Mouse (Mus musculus) neural tube, embryonic 15.5 days (tissue): ENCODE results near the gene Tmem104. TPM values are rescaled to one million over a fixed set of nuclear protein-coding genes. Genes with fewer than 3 reads are reported as not detected.
A peak's percentile ranks its signal among the peaks of the same experiment; 100 is the strongest.

Source experiments
- ATAC-seq: fragments of 200-750 bp; cut with Nextera tagmentation; 2 replicates; pipeline ENCODE4 v1.8.0; 2017; ENCODE audit warnings: mild to moderate bottlenecking, moderate TSS enrichment, moderate library complexity; ENCODE audit not compliant: low FRiP score
- H3K27ac ChIP-seq: fragments of 300-500 bp; sonication (generic); replicated peaks from 2 replicates; pipeline ENCODE4 v1.5.1; 2015; ENCODE audit warnings: mild to moderate bottlenecking, inconsistent platforms
- H3K27me3 ChIP-seq: fragments of 300-500 bp; sonication (generic); replicated peaks from 2 replicates; pipeline ENCODE4 v1.6.1; 2015; ENCODE audit warnings: inconsistent platforms
- H3K36me3 ChIP-seq: fragments of 300-500 bp; sonication (generic); 2 replicates; pipeline ENCODE4 v1.6.1; 2015; ENCODE audit warnings: inconsistent platforms
- H3K4me1 ChIP-seq: fragments of 300-500 bp; sonication (generic); 2 replicates; pipeline ENCODE4 v1.6.1; 2015; ENCODE audit warnings: inconsistent platforms
- H3K4me2 ChIP-seq: fragments of 300-500 bp; sonication (generic); 2 replicates; pipeline ENCODE4 v1.6.1; 2015; ENCODE audit warnings: inconsistent platforms, mild to moderate bottlenecking, moderate library complexity
- H3K4me3 ChIP-seq: fragments of 300-500 bp; sonication (generic); replicated peaks from 2 replicates; pipeline ENCODE4 v1.5.1; 2015; ENCODE audit warnings: mild to moderate bottlenecking, inconsistent platforms
- H3K9ac ChIP-seq: fragments of 300-500 bp; sonication (generic); replicated peaks from 2 replicates; pipeline ENCODE4 v1.6.1; 2015; ENCODE audit warnings: mild to moderate bottlenecking, inconsistent platforms
- H3K9me3 ChIP-seq: fragments of 300-500 bp; sonication (generic); replicated peaks from 2 replicates; pipeline ENCODE4 v1.6.1; 2016; ENCODE audit warnings: inconsistent platforms
- WGBS: fragments of 180-500 bp; shearing (Covaris S2); methylation state at CpG from one replicate; pipeline ENCODE4 v1.1.7; 2015; ENCODE audit warnings: mixed read lengths; 5-methylcytosine and 5-hydroxymethylcytosine counted together
- polyA plus RNA-seq: library from polyadenylated mRNA; unstranded; fragments of >200 nt; fragmentation: Nextera tagmentation; extraction: Ambion mirVana; gene quantifications from 2 replicates; pipeline ENCODE4 v1.2.1, GENCODE M21; 2015

The Tmem104 gene
- polyA plus RNA-seq, 1 experiment from 2014 or later, result 11.7 TPM

- ATAC-seq, result no peak
- H3K36me3 ChIP-seq, result 0 out of 2 replicates have a peak, but pooled peaks cover 3% of the 10 kb centered on the region
These were observed 2.3 kb upstream of the Tmem104 start for GRCm38 (mm10) chr11:115184973-115185372.

GRCm38 (mm10) chr11:115187693-115188092 is 406 bp downstream of the Tmem104 start, which contains the start of gene Nat9:
TSS of gene Nat9 (minus strand) at chr11:115187859.
- H3K4me2 ChIP-seq, result peak within 1 kb of the TSS; percentile 92
- H3K27ac ChIP-seq, result peak within 1 kb of the TSS; percentile 83
- peak within 1 kb of the TSS; percentile 78 for H3K9ac ChIP-seq
- peak within 1 kb of the TSS; percentile 71 for H3K4me3 ChIP-seq
- peaks cover 27% of the 10 kb centered on the region for H3K4me1 ChIP-seq
- WGBS, result 6% methylated on average over 12 of the region's 12 CpGs
- H3K27me3 ChIP-seq, result no peaks in the 10 kb centered on the region
- ATAC-seq, result peak; percentile 40
- no peaks in the 10 kb centered on the region for H3K9me3 ChIP-seq
- peaks cover 9% of the 10 kb centered on the region for H3K36me3 ChIP-seq

More at GRCm38 (mm10) chr11:115184973-115185372, 2.3 kb upstream of the Tmem104 start:
- Histone ChIP-seq H3K4me2 (no peak overlapping the region), H3K9me3 (no peaks in the 10 kb centered on the region), H3K27me3 (no peaks in the 10 kb centered on the region), H3K27ac (no peak overlapping the region), H3K9ac (no peak overlapping the region), H3K4me1 (peaks cover 23% of the 10 kb centered on the region), H3K4me3 (no peak overlapping the region)
- WGBS, result 40% methylated on average over 4 of the region's 4 CpGs

- H3K27me3 ChIP-seq, result no peaks in the 10 kb centered on the region
- no peaks in the 10 kb centered on the region for H3K9me3 ChIP-seq
- no peak for ATAC-seq
- WGBS, result 90% methylated on average over 13 of the region's 13 CpGs
- no peak overlapping the region for H3K4me3 ChIP-seq
- H3K9ac ChIP-seq, result no peak overlapping the region
- H3K27ac ChIP-seq, result no peak overlapping the region
- peaks cover 27% of the 10 kb centered on the region for H3K4me1 ChIP-seq
- H3K36me3 ChIP-seq, result peaks cover 9% of the 10 kb centered on the region
- H3K4me2 ChIP-seq, result peak overlapping the region; percentile 92
These were observed 1.4 kb downstream of the Tmem104 start for GRCm38 (mm10) chr11:115188539-115189231.

- Histone ChIP-seq H3K9me3 (no peaks in the 10 kb centered on the region), H3K27me3 (no peaks in the 10 kb centered on the region), H3K27ac (no peak overlapping the region), H3K4me2 (no peak overlapping the region), H3K4me1 (peaks cover 27% of the 10 kb centered on the region), H3K36me3 (peaks cover 9% of the 10 kb centered on the region), H3K4me3 (no peak overlapping the region), H3K9ac (no peak overlapping the region)
- no peak for ATAC-seq
- 87% methylated on average over 6 of the region's 6 CpGs for WGBS
These were observed 2.0 kb downstream of the Tmem104 start for GRCm38 (mm10) chr11:115189304-115189703.

- ATAC-seq, result no peak
- H3K4me3 ChIP-seq, result no peak overlapping the region
These were observed 4.9 kb downstream of the Tmem104 start for GRCm38 (mm10) chr11:115192180-115192579.

GRCm38 (mm10) chr11:115194693-115195092 is 7.4 kb downstream of the Tmem104 start:
- no peaks in the 10 kb centered on the region for H3K27me3 ChIP-seq
- H3K36me3 ChIP-seq, result peaks cover 19% of the 10 kb centered on the region
- H3K4me1 ChIP-seq, result 0 out of 2 replicates have a peak, but pooled peaks cover 3% of the 10 kb centered on the region
- ATAC-seq, result no peak
- no peak overlapping the region for H3K4me3 ChIP-seq
- H3K4me2 ChIP-seq, result no peak overlapping the region
- H3K9ac ChIP-seq, result no peak overlapping the region
- WGBS, result 91% methylated on average over 6 of the region's 6 CpGs
- H3K27ac ChIP-seq, result no peak overlapping the region
- H3K9me3 ChIP-seq, result no peaks in the 10 kb centered on the region

More at GRCm38 (mm10) chr11:115192180-115192579, 4.9 kb downstream of the Tmem104 start:
- Histone ChIP-seq H3K9me3 (no peaks in the 10 kb centered on the region), H3K9ac (no peak overlapping the region), H3K27ac (no peak overlapping the region), H3K36me3 (peaks cover 10% of the 10 kb centered on the region), H3K4me2 (no peak overlapping the region), H3K4me1 (peaks cover 16% of the 10 kb centered on the region), H3K27me3 (no peaks in the 10 kb centered on the region)
- WGBS, result 71% methylated on average over 9 of the region's 9 CpGs

GRCm38 (mm10) chr11:115195933-115196332 is 8.6 kb downstream of the Tmem104 start:
- Histone ChIP-seq H3K4me3 (no peak overlapping the region), H3K27ac (no peak overlapping the region), H3K9ac (no peak overlapping the region), H3K27me3 (no peaks in the 10 kb centered on the region), H3K4me1 (0 out of 2 replicates have a peak, but pooled peaks cover 3% of the 10 kb centered on the region), H3K9me3 (no peaks in the 10 kb centered on the region), H3K36me3 (peaks cover 21% of the 10 kb centered on the region), H3K4me2 (no peak overlapping the region)
- 84% methylated on average over 5 of the region's 5 CpGs for whole genome bisulfite sequencing
- no peak for ATAC-seq

- ATAC-seq, result no peak
- no peak overlapping the region for H3K4me2 ChIP-seq
These were observed 10.3 kb downstream of the Tmem104 start for GRCm38 (mm10) chr11:115197558-115197957.

GRCm38 (mm10) chr11:115198932-115199384 is 11.7 kb downstream of the Tmem104 start:
- H3K36me3 ChIP-seq, result peaks cover 31% of the 10 kb centered on the region
- H3K27ac ChIP-seq, result no peak overlapping the region
- no peak overlapping the region for H3K4me3 ChIP-seq
- no peak overlapping the region for H3K9ac ChIP-seq
- H3K4me1 ChIP-seq, result 0 out of 2 replicates have a peak, but pooled peaks cover 3% of the 10 kb centered on the region
- WGBS, result 34% methylated on average over 12 of the region's 12 CpGs
- no peaks in the 10 kb centered on the region for H3K9me3 ChIP-seq
- H3K27me3 ChIP-seq, result 0 out of 2 replicates have a peak, but pooled peaks cover 5% of the 10 kb centered on the region
- no peak for ATAC-seq
- no peak overlapping the region for H3K4me2 ChIP-seq

More at GRCm38 (mm10) chr11:115197558-115197957, 10.3 kb downstream of the Tmem104 start:
- Histone ChIP-seq H3K27me3 (no peaks in the 10 kb centered on the region), H3K4me1 (0 out of 2 replicates have a peak, but pooled peaks cover 2% of the 10 kb centered on the region), H3K27ac (no peak overlapping the region), H3K36me3 (peaks cover 23% of the 10 kb centered on the region), H3K9ac (no peak overlapping the region), H3K9me3 (no peaks in the 10 kb centered on the region), H3K4me3 (no peak overlapping the region)
- 87% methylated on average over 8 of the region's 8 CpGs for WGBS

- H3K27ac ChIP-seq, result no peak overlapping the region
- H3K4me3 ChIP-seq, result no peak overlapping the region
- ATAC-seq, result no peak
- H3K27me3 ChIP-seq, result 0 out of 2 replicates have a peak, but pooled peaks cover 10% of the 10 kb centered on the region
- no peak overlapping the region for H3K4me2 ChIP-seq
- no peak overlapping the region for H3K9ac ChIP-seq
- H3K4me1 ChIP-seq, result 0 out of 2 replicates have a peak, but pooled peaks cover 3% of the 10 kb centered on the region
- peaks cover 39% of the 10 kb centered on the region for H3K36me3 ChIP-seq
- 92% methylated on average over 4 of the region's 4 CpGs for WGBS
- no peaks in the 10 kb centered on the region for H3K9me3 ChIP-seq
These were observed 13.2 kb downstream of the Tmem104 start for GRCm38 (mm10) chr11:115200520-115200919.

- WGBS, result 13% methylated on average over 12 of the region's 12 CpGs
- H3K4me3 ChIP-seq, result no peak overlapping the region
These were observed 15.0 kb downstream of the Tmem104 start for GRCm38 (mm10) chr11:115202316-115202715.

GRCm38 (mm10) chr11:115202756-115203155 is 15.5 kb downstream of the Tmem104 start:
- Histone ChIP-seq H3K4me2 (no peak overlapping the region), H3K27ac (no peak overlapping the region), H3K27me3 (0 out of 2 replicates have a peak, but pooled peaks cover 10% of the 10 kb centered on the region), H3K9ac (no peak overlapping the region), H3K36me3 (peaks cover 47% of the 10 kb centered on the region), H3K4me1 (peaks cover 11% of the 10 kb centered on the region), H3K4me3 (no peak overlapping the region), H3K9me3 (no peaks in the 10 kb centered on the region)
- no peak; the same call in 1 of the 2 replicates for ATAC-seq
- 95% methylated on average over 9 of the region's 9 CpGs for WGBS

More at GRCm38 (mm10) chr11:115202316-115202715, 15.0 kb downstream of the Tmem104 start:
- 0 out of 2 replicates have a peak, but pooled peaks cover 10% of the 10 kb centered on the region for H3K27me3 ChIP-seq
- H3K4me1 ChIP-seq, result peaks cover 11% of the 10 kb centered on the region
- H3K27ac ChIP-seq, result no peak overlapping the region
- H3K9me3 ChIP-seq, result no peaks in the 10 kb centered on the region
- peak; percentile 75 for ATAC-seq
- no peak overlapping the region for H3K4me2 ChIP-seq
- H3K9ac ChIP-seq, result no peak overlapping the region
- H3K36me3 ChIP-seq, result peaks cover 48% of the 10 kb centered on the region
